Mouse (Mus musculus) thymus, adult 2 months (tissue): ENCODE measurements around the gene Gm20388. TPM values are rescaled to one million over a fixed set of nuclear protein-coding genes. Genes with fewer than 3 reads are reported as not detected.

Experiments used
- DNase-seq: peaks from one replicate; pipeline ENCODE4 v3.0.0; 2021
- H3K27ac ChIP-seq: fragments of 200-500 bp; 2 replicates; pipeline ENCODE4 v1.5.1; 2012; ENCODE audit warnings: low read length, control low read depth; ENCODE audit not compliant: control insufficient read depth, insufficient read depth
- H3K27me3 ChIP-seq: fragments of 200-500 bp; 2 replicates; pipeline ENCODE4 v1.6.1; 2012; ENCODE audit warnings: mild to moderate bottlenecking, low read length, moderate library complexity, mixed read lengths; ENCODE audit not compliant: control insufficient read depth, insufficient read depth
- H3K36me3 ChIP-seq: fragments of 200-500 bp; 2 replicates; pipeline ENCODE4 v1.6.1; 2012; ENCODE audit warnings: mild to moderate bottlenecking, low read length, moderate library complexity; ENCODE audit not compliant: control insufficient read depth, insufficient read depth
- H3K4me1 ChIP-seq: fragments of 200-500 bp; replicated peaks from 2 replicates; pipeline ENCODE4 v1.6.1; 2012; ENCODE audit warnings: low read length; ENCODE audit not compliant: control insufficient read depth, insufficient read depth
- H3K4me3 ChIP-seq: fragments of 200-500 bp; 2 replicates; pipeline ENCODE4 v1.5.1; 2012; ENCODE audit warnings: mild to moderate bottlenecking, low read length, control low read depth, moderate library complexity; ENCODE audit not compliant: control insufficient read depth, insufficient read depth
- CTCF ChIP-seq: fragments of 200-500 bp; IDR thresholded peaks from 2 replicates; pipeline ENCODE4 v1.5.1; 2012; ENCODE audit warnings: mild to moderate bottlenecking, control low read depth, low read length, moderate library complexity, borderline replicate concordance; ENCODE audit not compliant: control insufficient read depth, poor library complexity, insufficient read depth; ENCODE audit errors: extremely low read depth
- POLR2A ChIP-seq: fragments of 200-500 bp; IDR thresholded peaks from 2 replicates; pipeline ENCODE4 v1.6.1; 2012; ENCODE audit warnings: mild to moderate bottlenecking, low read length, control low read depth, moderate library complexity; ENCODE audit not compliant: control insufficient read depth, poor library complexity, insufficient read depth; ENCODE audit errors: extremely low read depth
- WGBS: fragments of 180-500 bp; shearing (Covaris S2); methylation state at CpG from one replicate; pipeline ENCODE4 v1.1.7; 2018; 5-methylcytosine and 5-hydroxymethylcytosine counted together
- polyA plus RNA-seq: library from polyadenylated mRNA; depleted of rRNA; stranded (reverse); fragments of >200 nt; gene quantifications from 2 replicates; pipeline ENCODE4 v1.2.3, GENCODE M21; 2012

Gene Gm20388
- polyA plus RNA-seq, 1 experiment, result 103 TPM

GRCm38 (mm10) chr8:121148573-121149083 lies 1238.0 kb downstream of the Gm20388 start:
- no peak overlapping the region for H3K27ac ChIP-seq
- WGBS, result 30% methylated on average over 8 of the region's 8 CpGs
- no peak for TF ChIP-seq CTCF
- TF ChIP-seq POLR2A, result no peak
- H3K4me3 ChIP-seq, result no peak overlapping the region
- no peaks in the 10 kb centered on the region for H3K4me1 ChIP-seq
- DNase-seq, result no peak
- no peaks in the 10 kb centered on the region for H3K36me3 ChIP-seq
- no peaks in the 10 kb centered on the region for H3K27me3 ChIP-seq

GRCm38 (mm10) chr8:121152394-121152793 lies 1241.8 kb downstream of the Gm20388 start:
- Histone ChIP-seq H3K27me3 (no peaks in the 10 kb centered on the region), H3K27ac (no peak overlapping the region), H3K4me1 (no peaks in the 10 kb centered on the region), H3K4me3 (no peak overlapping the region), H3K36me3 (no peaks in the 10 kb centered on the region)
- 81% methylated on average over 12 of the region's 12 CpGs for WGBS
- no peak for DNase-seq
- no peak for TF ChIP-seq POLR2A
- TF ChIP-seq CTCF, result no peak

DNA sequence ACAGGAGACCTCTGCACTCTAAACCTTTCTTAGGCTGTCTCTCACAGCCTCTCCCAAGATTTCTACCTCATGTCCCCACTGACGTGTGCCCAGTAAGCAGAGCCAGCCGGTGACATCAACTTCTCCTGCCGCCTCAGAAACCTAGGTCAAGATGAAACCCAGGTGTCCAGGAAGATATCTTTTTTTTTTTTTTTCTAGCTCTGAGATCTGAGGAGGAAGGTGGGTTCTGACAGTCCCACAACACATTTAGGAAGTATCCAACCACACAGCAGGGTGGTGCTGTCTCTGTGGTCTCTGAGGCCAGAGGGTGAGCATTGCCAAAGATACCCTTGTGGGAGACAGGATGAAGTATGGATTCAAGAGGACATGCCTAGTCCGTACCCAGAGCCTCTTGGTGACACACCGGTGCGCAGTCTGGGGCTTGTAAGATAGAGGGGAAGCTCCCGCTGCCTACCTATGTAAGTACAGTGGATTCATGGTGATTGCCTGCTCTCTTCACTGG lies 1246.4 kb downstream of the Gm20388 start:
- TF ChIP-seq CTCF (no peak), POLR2A (no peak)
- Histone ChIP-seq H3K4me3 (no peak overlapping the region), H3K27ac (no peak overlapping the region), H3K4me1 (no peaks in the 10 kb centered on the region), H3K36me3 (no peaks in the 10 kb centered on the region), H3K27me3 (no peaks in the 10 kb centered on the region)
- no peak for DNase-seq
- WGBS, result 13% methylated on average over 7 of the region's 7 CpGs

- H3K4me1 ChIP-seq, result no peaks in the 10 kb centered on the region
- DNase-seq, result no peak
- TF ChIP-seq POLR2A (no peak), CTCF (no peak)
- no peaks in the 10 kb centered on the region for H3K27me3 ChIP-seq
- H3K36me3 ChIP-seq, result no peaks in the 10 kb centered on the region
- no peak overlapping the region for H3K27ac ChIP-seq
- no peak overlapping the region for H3K4me3 ChIP-seq
- WGBS, result 86% methylated on average over 13 of the region's 13 CpGs
These were observed 1248.2 kb downstream of the Gm20388 start for GRCm38 (mm10) chr8:121158812-121159211.

DNA sequence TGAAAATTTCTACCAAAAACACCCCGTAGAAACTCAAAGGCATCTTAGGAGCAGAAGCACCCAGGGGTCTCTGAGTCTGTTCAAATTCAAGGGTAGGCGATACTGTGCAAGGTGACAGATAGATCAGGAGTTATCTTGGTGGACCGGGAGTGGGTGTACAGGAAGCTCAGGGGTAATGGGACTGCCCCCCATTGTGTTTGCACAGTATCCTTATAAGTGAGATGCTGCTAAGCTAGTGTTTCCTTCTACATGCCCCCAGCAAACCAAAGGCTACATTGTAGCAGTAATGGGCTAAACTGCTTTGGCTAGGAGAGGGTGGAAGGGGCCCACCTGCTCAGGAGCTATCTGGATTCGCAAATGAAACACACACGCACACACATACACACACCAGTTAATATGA lies 1250.8 kb downstream of the Gm20388 start:
- DNase-seq, result no peak
- no peaks in the 10 kb centered on the region for H3K4me1 ChIP-seq
- H3K36me3 ChIP-seq, result no peaks in the 10 kb centered on the region
- TF ChIP-seq POLR2A, result no peak
- TF ChIP-seq CTCF, result no peak
- no peaks in the 10 kb centered on the region for H3K27me3 ChIP-seq
- no peak overlapping the region for H3K27ac ChIP-seq
- H3K4me3 ChIP-seq, result no peak overlapping the region
- WGBS, result 90% methylated on average over 5 of the region's 5 CpGs

DNA sequence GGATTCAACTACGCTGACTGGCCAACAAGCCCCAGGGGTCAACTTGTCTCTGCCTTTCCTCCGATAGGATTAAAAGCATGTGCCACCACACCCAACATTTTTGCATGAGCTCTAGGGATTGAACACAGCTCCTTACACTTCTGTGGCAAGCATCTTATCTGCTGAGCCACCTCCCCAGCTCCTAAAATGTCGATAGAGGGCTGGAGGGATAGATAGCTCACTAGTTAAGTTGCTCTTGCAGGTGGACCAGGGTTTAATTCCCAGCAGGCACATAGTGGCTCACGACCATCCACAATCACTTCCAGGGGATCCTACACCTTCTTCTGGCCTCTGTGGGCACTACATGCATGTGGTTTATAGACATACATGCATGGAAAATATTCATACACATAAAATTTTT lies 1251.8 kb downstream of the Gm20388 start:
- no peaks in the 10 kb centered on the region for H3K4me1 ChIP-seq
- no peak for DNase-seq
- no peak overlapping the region for H3K4me3 ChIP-seq
- no peak overlapping the region for H3K27ac ChIP-seq
- H3K36me3 ChIP-seq, result no peaks in the 10 kb centered on the region
- no peaks in the 10 kb centered on the region for H3K27me3 ChIP-seq
- 87% methylated on average over 4 of the region's 4 CpGs for WGBS
- TF ChIP-seq POLR2A (no peak), CTCF (no peak)

- WGBS, result 84% methylated on average over 11 of the region's 11 CpGs
- no peak for DNase-seq
These were observed 1252.5 kb downstream of the Gm20388 start for GRCm38 (mm10) chr8:121162906-121163695.

More at GRCm38 (mm10) chr8:121162906-121163695, 1252.5 kb downstream of the Gm20388 start:
- Histone ChIP-seq H3K4me3 (no peak overlapping the region), H3K27me3 (no peaks in the 10 kb centered on the region), H3K27ac (no peak overlapping the region), H3K4me1 (no peaks in the 10 kb centered on the region), H3K36me3 (no peaks in the 10 kb centered on the region)
- TF ChIP-seq CTCF, result no peak
- no peak for TF ChIP-seq POLR2A
